Mouse (Mus musculus) limb, embryonic 14.5 days (tissue): ENCODE results near the gene Trappc5. TPM values are rescaled to one million over a fixed set of nuclear protein-coding genes. Genes with fewer than 3 reads are reported as not detected.

Experiments
- ATAC-seq: fragments of 200-750 bp; cut with Nextera tagmentation; 2 replicates; pipeline ENCODE4 v1.8.0; 2017; ENCODE audit warnings: low read depth, moderate number of reproducible peaks, moderate TSS enrichment; ENCODE audit not compliant: low FRiP score
- DNase-seq: peaks from one replicate; pipeline ENCODE4 v3.0.0-alpha.2; 2015; ENCODE audit warnings: low spot score
- H3K27ac ChIP-seq: fragments of 300-500 bp; sonication (generic); replicated peaks from 2 replicates; pipeline ENCODE4 v1.5.1; 2014; ENCODE audit warnings: low read depth, mild to moderate bottlenecking, low read length, moderate library complexity, mixed read lengths
- H3K27me3 ChIP-seq: fragments of 300-500 bp; sonication (generic); 2 replicates; pipeline ENCODE4 v1.6.1; 2014; ENCODE audit warnings: low read length, mixed read lengths; ENCODE audit not compliant: control insufficient read depth, insufficient read depth
- H3K36me3 ChIP-seq: fragments of 300-500 bp; sonication (generic); 2 replicates; pipeline ENCODE4 v1.6.1; 2014; ENCODE audit warnings: mild to moderate bottlenecking, low read length, moderate library complexity, mixed read lengths; ENCODE audit not compliant: control insufficient read depth, insufficient read depth
- H3K4me1 ChIP-seq: fragments of 300-500 bp; sonication (generic); 2 replicates; pipeline ENCODE4 v1.6.1; 2014; ENCODE audit warnings: antibody characterized with exemption, low read length, mixed read lengths; ENCODE audit not compliant: control insufficient read depth, insufficient read depth
- H3K4me2 ChIP-seq: fragments of 300-500 bp; sonication (generic); replicated peaks from 2 replicates; pipeline ENCODE4 v1.6.1; 2014; ENCODE audit warnings: low read depth, mild to moderate bottlenecking, low read length, moderate library complexity; ENCODE audit not compliant: severe bottlenecking
- H3K4me3 ChIP-seq: fragments of 300-500 bp; sonication (generic); replicated peaks from 2 replicates; pipeline ENCODE4 v1.5.1; 2014; ENCODE audit warnings: low read length
- H3K9ac ChIP-seq: fragments of 300-500 bp; sonication (generic); 2 replicates; pipeline ENCODE4 v1.6.1; 2014; ENCODE audit warnings: mild to moderate bottlenecking, low read depth, low read length, moderate library complexity; ENCODE audit not compliant: severe bottlenecking
- H3K9me3 ChIP-seq: fragments of 300-500 bp; sonication (generic); 2 replicates; pipeline ENCODE4 v1.6.1; 2016; ENCODE audit warnings: low read length; ENCODE audit not compliant: control insufficient read depth
- POLR2A ChIP-seq: fragments of 200-500 bp; IDR thresholded peaks from 2 replicates; pipeline ENCODE4 v1.8.0; 2012; ENCODE audit warnings: inconsistent platforms, mild to moderate bottlenecking, moderate library complexity, borderline replicate concordance; ENCODE audit not compliant: insufficient read depth, insufficient read length; ENCODE audit errors: extremely low read depth
- WGBS: fragments of 180-500 bp; shearing (Covaris S2); extraction: QIAGEN DNeasy Blood & Tissue Kit; methylation state at CpG from one replicate; pipeline ENCODE4 v1.1.7; 2014; 5-methylcytosine and 5-hydroxymethylcytosine counted together
- polyA plus RNA-seq, 2 experiments: library from polyadenylated mRNA; depleted of rRNA in 1 of 2; stranded (reverse) in 1 of 2; unstranded in 1 of 2; fragments of >200 nt; fragmentation: Nextera tagmentation in 1 of 2; extraction: Ambion mirVana in 1 of 2; gene quantifications; 2 replicates each; pipeline versions ENCODE4 v1.2.1 to v1.2.3; 2012 to 2014

The Trappc5 gene
- polyA plus RNA-seq, 2 experiments = 28.8 to 40.5 TPM

GRCm38 (mm10) chr8:3705711-3706110 lies 29.6 kb downstream of the Trappc5 start:
- DNase-seq (no peak), ATAC-seq (no peak)
- no peak overlapping the region for H3K9ac ChIP-seq
- no peak for TF ChIP-seq POLR2A
- no peak overlapping the region for H3K27ac ChIP-seq
- no peaks in the 10 kb centered on the region for H3K36me3 ChIP-seq
- WGBS = 68% methylated on average over 4 of the region's 4 CpGs
- no peak overlapping the region for H3K4me3 ChIP-seq
- no peaks in the 10 kb centered on the region for H3K9me3 ChIP-seq
- no peak overlapping the region for H3K4me2 ChIP-seq
- no peaks in the 10 kb centered on the region for H3K27me3 ChIP-seq
- H3K4me1 ChIP-seq = no peaks in the 10 kb centered on the region

DNA sequence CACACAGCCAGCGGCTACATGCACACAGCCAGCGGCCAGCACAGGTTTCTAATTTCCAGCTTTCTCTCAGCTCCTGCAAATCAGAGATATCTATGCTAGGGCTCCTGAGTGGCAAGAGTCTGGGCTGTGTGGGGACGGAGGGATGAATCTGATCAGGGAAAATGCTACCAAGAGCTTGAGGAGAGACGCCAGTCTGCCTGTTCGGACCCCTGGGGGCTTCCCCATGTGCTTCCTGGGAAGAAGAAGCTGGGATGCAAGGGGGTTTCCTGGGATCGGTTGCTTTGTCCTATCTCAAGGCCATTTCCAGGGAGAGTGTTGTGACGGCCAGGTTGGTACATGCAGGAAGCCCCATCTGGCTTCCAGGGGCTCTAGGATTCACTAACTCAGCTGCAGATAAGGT lies 31.5 kb downstream of the Trappc5 start:
- no peak overlapping the region for H3K4me2 ChIP-seq
- H3K4me3 ChIP-seq = no peak overlapping the region
- no peak for TF ChIP-seq POLR2A
- no peaks in the 10 kb centered on the region for H3K4me1 ChIP-seq
- ATAC-seq = no peak
- H3K9ac ChIP-seq = no peak overlapping the region
- 67% methylated on average over 7 of the region's 7 CpGs for WGBS
- no peaks in the 10 kb centered on the region for H3K27me3 ChIP-seq
- no peaks in the 10 kb centered on the region for H3K9me3 ChIP-seq
- DNase-seq = no peak
- no peak overlapping the region for H3K27ac ChIP-seq
- H3K36me3 ChIP-seq = no peaks in the 10 kb centered on the region

DNA sequence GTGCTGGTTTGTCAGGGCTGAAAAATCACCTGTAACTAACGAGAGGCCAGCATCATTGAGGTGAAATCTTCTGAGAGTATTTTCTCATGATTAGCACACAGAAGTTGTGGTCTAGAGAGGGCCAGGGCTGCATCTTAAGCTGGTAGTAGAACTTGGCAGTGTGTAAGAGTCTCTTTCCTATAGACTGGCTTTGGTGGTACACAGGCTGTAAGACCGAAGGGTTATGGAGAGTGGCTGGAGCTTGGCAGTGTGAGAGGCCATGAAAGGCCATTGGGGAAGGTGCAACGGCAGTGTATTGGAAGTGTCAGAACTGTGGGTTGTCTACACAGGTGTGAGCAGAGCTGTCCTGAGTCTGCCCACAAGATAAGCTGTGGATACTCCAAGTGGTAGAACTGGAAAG lies 34.2 kb downstream of the Trappc5 start:
- no peak for TF ChIP-seq POLR2A
- Histone ChIP-seq H3K27ac (no peak overlapping the region), H3K27me3 (no peaks in the 10 kb centered on the region), H3K4me2 (no peak overlapping the region), H3K4me1 (no peaks in the 10 kb centered on the region), H3K9ac (no peak overlapping the region), H3K4me3 (no peak overlapping the region), H3K36me3 (no peaks in the 10 kb centered on the region), H3K9me3 (no peaks in the 10 kb centered on the region)
- DNase-seq (no peak), ATAC-seq (no peak)
- WGBS = 72% methylated on average over 3 of the region's 3 CpGs

DNA sequence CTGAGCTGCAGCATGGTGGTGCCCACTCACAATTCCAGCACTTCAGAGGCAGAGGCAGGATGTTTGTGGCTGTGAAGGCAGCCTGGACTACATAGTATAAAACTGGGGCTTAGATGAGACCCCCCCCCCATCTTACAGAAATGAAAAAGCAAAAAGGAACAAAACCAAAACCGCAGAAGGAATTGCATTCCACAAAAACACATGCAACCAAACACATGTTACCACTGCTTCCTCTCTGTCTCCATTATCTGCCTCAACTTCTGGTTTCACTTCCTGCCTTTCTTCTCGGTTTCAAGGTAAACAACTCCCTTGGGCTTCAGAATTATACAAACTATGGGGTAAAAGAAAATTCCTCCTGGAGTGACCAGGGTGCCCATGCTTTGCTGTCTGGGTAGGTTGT lies 35.5 kb downstream of the Trappc5 start:
- H3K9me3 ChIP-seq = no peaks in the 10 kb centered on the region
- 68% methylated on average over 2 of the region's 2 CpGs for WGBS
- no peak overlapping the region for H3K4me2 ChIP-seq

DNA sequence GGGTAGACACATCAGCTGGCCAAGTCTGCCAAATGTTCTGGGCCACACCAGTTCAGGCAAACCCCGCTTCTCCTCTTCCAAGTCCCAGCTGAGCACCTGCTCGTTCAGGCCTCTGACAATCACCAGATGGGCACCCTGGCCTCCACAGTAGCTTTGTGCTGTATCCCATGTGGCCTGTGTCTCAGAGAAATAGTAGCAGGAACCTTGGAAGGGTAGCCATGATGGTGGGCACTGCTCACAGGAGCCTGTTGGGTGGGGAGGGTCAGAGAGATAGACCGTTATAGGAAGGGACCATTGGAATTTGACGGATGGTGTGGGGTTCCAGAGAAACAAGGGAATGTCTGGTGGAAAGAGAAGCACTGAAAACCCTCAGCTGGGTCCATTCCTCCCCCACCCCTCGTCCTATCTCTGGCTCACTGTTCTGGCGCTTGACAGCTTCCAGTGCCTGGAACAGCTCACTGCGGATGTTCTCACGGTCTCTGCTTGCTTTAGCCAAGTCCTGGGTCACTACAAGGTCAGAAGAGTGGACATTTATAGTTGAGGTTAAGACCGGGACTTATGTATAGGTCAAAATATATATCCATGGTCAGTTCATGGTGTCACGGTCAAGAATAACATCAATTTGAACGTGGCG lies 41.3 kb downstream of the Trappc5 start:
- Histone ChIP-seq H3K4me3 (no peak overlapping the region), H3K27me3 (no peaks in the 10 kb centered on the region), H3K36me3 (no peaks in the 10 kb centered on the region), H3K27ac (no peak overlapping the region), H3K4me1 (no peaks in the 10 kb centered on the region), H3K9ac (no peak overlapping the region), H3K4me2 (no peak overlapping the region), H3K9me3 (no peaks in the 10 kb centered on the region)
- TF ChIP-seq POLR2A = no peak
- ATAC-seq (no peak), DNase-seq (no peak)
- 85% methylated on average over 12 of the region's 12 CpGs for WGBS

More for the DNA sequence above, 35.5 kb downstream of the Trappc5 start:
- DNase-seq (no peak), ATAC-seq (no peak)
- Histone ChIP-seq H3K27me3 (no peaks in the 10 kb centered on the region), H3K9ac (no peak overlapping the region), H3K4me3 (no peak overlapping the region), H3K4me1 (no peaks in the 10 kb centered on the region), H3K36me3 (no peaks in the 10 kb centered on the region), H3K27ac (no peak overlapping the region)
- no peak for TF ChIP-seq POLR2A
